ENCODE assay signal across 19 mouse cellular contexts in the genomic region with DNA sequence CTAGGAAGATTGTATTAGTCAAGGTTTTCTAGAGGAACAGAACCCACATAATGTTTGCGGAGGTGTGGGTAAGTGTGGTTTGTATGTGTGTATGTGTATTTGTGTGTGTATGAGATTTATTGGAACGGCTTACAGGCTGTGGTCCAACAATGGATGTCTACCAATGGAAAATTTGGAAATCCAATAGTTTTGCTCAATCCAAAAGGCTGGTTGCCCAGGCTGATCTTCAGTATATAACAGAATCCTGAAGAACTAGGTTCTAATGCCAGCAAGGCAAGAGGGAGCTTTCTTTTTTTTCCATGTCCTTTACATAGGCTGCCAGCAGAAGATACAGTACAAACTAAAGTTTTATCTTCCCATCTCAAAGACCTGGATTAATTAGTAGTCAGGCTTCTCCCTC. TPM values are rescaled to one million over a fixed set of nuclear protein-coding genes. Genes with fewer than 3 reads are reported as not detected.
DNase-seq lines count a peak whose midpoint lies in the region; ATAC-seq lines count a peak whose summit lies in the region.
"Had no signal": no experiment of that assay in that cellular context is flagged by ENCODE, and none has a peak within 500 bp of the region (broad histone marks: within the 10 kb centered on the region; RNA-seq: fewer than 3 reads in every experiment).

No protein-coding gene starts in this region.

- no peak for ATAC-seq in forebrain, embryonic 15.5 days (replicated peaks)
- ATAC-seq: activated CD4-positive, CD25-positive, alpha-beta regulatory T cell, adult 4 months; CD4-positive, CD25-positive, alpha-beta regulatory T cell, adult 4 months; Patski had no signal

- H3K27ac ChIP-seq in forebrain, embryonic 15.5 days (replicated peaks), result no peak overlapping the region

- no peak overlapping the region for H3K9ac ChIP-seq in forebrain, embryonic 15.5 days (replicated peaks)

- WGBS in forebrain, embryonic 15.5 days, result 100% methylated on average over 2 of the region's 2 CpGs

- no peaks in the 10 kb centered on the region for H3K36me3 ChIP-seq in forebrain, embryonic 15.5 days
- H3K36me3 ChIP-seq: G1E had no signal

- no peaks in the 10 kb centered on the region for H3K27me3 ChIP-seq in forebrain, embryonic 15.5 days
- H3K27me3 ChIP-seq: CH12.LX had no signal

- no peaks in the 10 kb centered on the region for H3K4me1 ChIP-seq in forebrain, embryonic 15.5 days

- peak; percentile 55 for DNase-seq in fat pad, adult 2 months (ENCODE audit: extremely low read depth, low read depth, low spot score)
- peak; percentile 58 for DNase-seq in gonadal fat pad, adult 2 months (ENCODE audit: low read depth)
- DNase-seq in right cerebral cortex, postnatal 10 days (ENCODE audit: low spot score in 2 of 2), result no peak
- DNase-seq: adrenal gland, adult 2 months; adrenal gland, adult 8-10 months; adrenal gland, postnatal 10 days; adrenal gland, postnatal 14 days; adrenal gland, postnatal 25 days; adrenal gland, postnatal 36 days; B cell, adult 2 months; cerebellum, adult 11 months; cerebellum, adult 11-12 months; cerebellum, adult 18-20 months had no signal

- no peak overlapping the region for H3K4me3 ChIP-seq in forebrain, embryonic 15.5 days

- no peak overlapping the region for H3K4me2 ChIP-seq in forebrain, embryonic 15.5 days (replicated peaks)

- H3K9me3 ChIP-seq in forebrain, embryonic 15.5 days, result no peaks in the 10 kb centered on the region
- H3K9me3 ChIP-seq: G1E had no signal

RNA-seq across cellular contexts. Expression of a gene that starts 48.3 kb away (rescaled TPM):
- 10.4 and 12.3 TPM in 2 replicates for polyA plus RNA-seq in gonadal fat pad, adult 2 months (2012; rRNA removed)
- polyA plus RNA-seq in forebrain, embryonic 15.5 days (2015; fragmentation: Nextera tagmentation; extraction: Ambion mirVana), result 2.0 and 2.1 TPM in 2 replicates

Comparison
In these comparisons a context has a peak if more than half of its experiments do, and no peak if none do; other contexts are left out.
1. DNase-seq: peak in fat pad, adult 2 months (single experiment) and gonadal fat pad, adult 2 months (single experiment); none in right cerebral cortex, postnatal 10 days (0 of 2).